Mouse (Mus musculus) neural tube, embryonic 14.5 days (tissue): Measurements from ENCODE around the gene Tom1l2. TPM values are rescaled to one million over a fixed set of nuclear protein-coding genes. Genes with fewer than 3 reads are reported as not detected.

Source experiments
- ATAC-seq: fragments of 200-750 bp; cut with Nextera tagmentation; 2 replicates; pipeline ENCODE4 v1.8.0; 2017; ENCODE audit warnings: low read depth, mild to moderate bottlenecking, moderate TSS enrichment, moderate library complexity
- H3K27ac ChIP-seq: fragments of 300-500 bp; sonication (generic); 2 replicates; pipeline ENCODE4 v1.5.1; 2014; ENCODE audit warnings: low read depth, mild to moderate bottlenecking, control low read depth, low read length, moderate library complexity, mixed read lengths
- H3K27me3 ChIP-seq: fragments of 300-500 bp; sonication (generic); 2 replicates; pipeline ENCODE4 v1.6.1; 2014; ENCODE audit warnings: low read length; ENCODE audit not compliant: control insufficient read depth, insufficient read depth
- H3K36me3 ChIP-seq: fragments of 300-500 bp; sonication (generic); 2 replicates; pipeline ENCODE4 v1.6.1; 2014; ENCODE audit warnings: low read length, mixed read lengths; ENCODE audit not compliant: control insufficient read depth, insufficient read depth
- H3K4me1 ChIP-seq: fragments of 300-500 bp; sonication (generic); 2 replicates; pipeline ENCODE4 v1.6.1; 2014; ENCODE audit warnings: low read length; ENCODE audit not compliant: control insufficient read depth, insufficient read depth
- H3K4me2 ChIP-seq: fragments of 300-500 bp; sonication (generic); 2 replicates; pipeline ENCODE4 v1.6.1; 2014; ENCODE audit warnings: mild to moderate bottlenecking, low read depth, low read length, control low read depth
- H3K4me3 ChIP-seq: fragments of 300-500 bp; sonication (generic); 2 replicates; pipeline ENCODE4 v1.5.1; 2014; ENCODE audit warnings: low read depth, low read length, control low read depth, mixed read lengths
- H3K9ac ChIP-seq: fragments of 300-500 bp; sonication (generic); replicated peaks from 2 replicates; pipeline ENCODE4 v1.6.1; 2014; ENCODE audit warnings: low read depth, mild to moderate bottlenecking, control low read depth, low read length, mixed read lengths
- H3K9me3 ChIP-seq: fragments of 300-500 bp; sonication (generic); 2 replicates; pipeline ENCODE4 v1.6.1; 2016; ENCODE audit warnings: low read length; ENCODE audit not compliant: control insufficient read depth
- WGBS: fragments of 180-500 bp; shearing (Covaris S2); extraction: QIAGEN DNeasy Blood & Tissue Kit; methylation state at CpG from one replicate; pipeline ENCODE4 v1.1.7; 2014; 5-methylcytosine and 5-hydroxymethylcytosine counted together
- polyA plus RNA-seq: library from polyadenylated mRNA; unstranded; fragments of >200 nt; fragmentation: Nextera tagmentation; extraction: Ambion mirVana; gene quantifications from 2 replicates; pipeline ENCODE4 v1.2.1, GENCODE M21; 2014

Gene Tom1l2
- polyA plus RNA-seq, 1 experiment from 2014 or later = 47.8 TPM

DNA sequence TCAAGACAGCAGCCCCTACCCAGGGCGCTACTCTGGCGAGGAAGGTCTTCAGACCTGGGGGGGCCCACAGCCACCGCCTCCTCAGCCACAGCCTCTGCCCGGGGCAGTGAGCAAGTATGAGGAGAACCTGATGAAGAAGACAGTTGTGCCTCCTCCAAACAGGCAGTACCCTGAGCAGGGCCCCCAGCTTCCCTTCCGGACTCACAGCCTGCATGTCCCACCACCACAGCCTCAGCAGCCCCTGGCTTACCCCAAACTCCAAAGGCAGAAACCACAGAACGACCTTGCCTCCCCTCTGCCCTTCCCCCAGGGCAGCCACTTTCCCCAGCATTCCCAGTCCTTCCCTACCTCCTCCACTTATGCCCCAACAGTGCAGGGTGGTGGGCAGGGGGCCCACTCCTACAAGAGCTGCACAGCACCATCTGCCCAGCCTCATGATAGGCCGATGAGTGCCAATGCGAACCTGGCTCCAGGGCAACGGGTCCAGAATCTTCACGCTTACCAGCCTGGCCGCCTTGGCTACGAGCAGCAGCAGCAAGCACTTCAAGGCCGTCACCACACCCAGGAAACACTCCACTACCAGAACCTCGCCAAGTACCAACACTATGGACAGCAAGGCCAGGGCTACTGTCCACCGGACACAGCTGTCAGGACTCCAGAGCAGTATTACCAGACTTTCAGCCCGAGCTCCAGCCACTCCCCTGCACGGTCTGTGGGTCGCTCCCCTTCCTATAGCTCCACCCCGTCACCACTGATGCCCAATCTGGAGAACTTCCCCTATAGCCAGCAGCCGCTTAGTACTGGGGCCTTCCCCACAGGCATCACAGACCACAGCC is 167.1 kb downstream of the Tom1l2 start:
- peaks cover 51% of the 10 kb centered on the region for H3K36me3 ChIP-seq
- peak; percentile 10; the same call in 1 of the 2 replicates for ATAC-seq
- H3K27ac ChIP-seq = peak overlapping the region; percentile 90
- H3K4me1 ChIP-seq = peaks cover 47% of the 10 kb centered on the region
- no peak overlapping the region for H3K4me3 ChIP-seq
- 0 out of 2 replicates have a peak overlapping the region, but pooled peaks have one; percentile 25 for H3K9ac ChIP-seq
- H3K4me2 ChIP-seq = no peak overlapping the region
- WGBS = 78% methylated on average over 20 of the region's 20 CpGs
- H3K9me3 ChIP-seq = no peaks in the 10 kb centered on the region
- no peaks in the 10 kb centered on the region for H3K27me3 ChIP-seq

DNA sequence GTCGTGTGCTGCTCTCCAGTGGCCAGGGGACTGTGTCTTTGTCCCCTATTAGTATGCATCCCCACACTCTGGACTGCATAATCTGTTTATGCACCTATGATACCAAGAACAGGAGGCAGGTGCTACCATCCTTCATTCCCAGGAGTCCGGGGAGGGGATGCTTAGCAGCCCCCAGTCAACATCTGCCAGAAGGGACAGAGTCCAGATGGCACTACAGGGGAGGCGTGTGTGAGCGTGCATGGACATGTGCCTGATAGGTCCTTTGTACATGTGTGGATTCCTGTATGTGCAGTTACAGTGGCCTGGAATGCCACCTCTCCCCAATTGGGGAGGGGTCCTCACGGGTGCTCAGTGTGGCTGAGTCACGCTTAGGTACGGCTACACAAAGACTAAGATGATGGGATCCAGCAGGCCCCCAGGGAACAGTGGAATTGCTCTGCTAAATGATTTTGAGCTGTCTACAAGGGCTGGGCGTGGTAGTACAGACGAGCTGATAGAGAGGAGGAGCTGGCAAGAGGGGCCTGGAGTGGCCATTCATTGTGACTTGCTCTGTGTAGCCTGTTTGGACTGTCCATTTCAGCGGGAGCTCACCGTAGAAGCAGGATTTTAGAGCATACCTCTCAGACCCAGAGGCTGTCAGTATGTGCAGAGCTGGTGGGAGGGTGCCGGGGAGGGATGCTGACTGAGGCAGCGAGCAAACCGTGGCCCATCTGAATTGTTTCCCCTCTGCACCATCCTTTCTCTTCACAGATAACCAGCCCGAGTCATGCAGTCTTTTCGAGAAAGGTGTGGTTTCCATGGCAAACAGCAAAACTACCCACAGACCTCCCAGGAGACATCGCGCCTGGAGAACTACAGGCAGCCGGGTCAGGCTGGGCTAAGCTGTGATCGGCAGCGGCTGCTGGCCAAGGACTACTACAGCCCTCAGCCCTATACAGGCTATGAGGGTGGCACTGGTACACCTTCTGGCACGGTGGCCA is 168.1 kb downstream of the Tom1l2 start:
- Histone ChIP-seq H3K9me3 (no peaks in the 10 kb centered on the region), H3K4me3 (no peak overlapping the region), H3K4me2 (no peak overlapping the region), H3K27ac (peak overlapping the region; percentile 90), H3K9ac (peak overlapping the region; percentile 25; the same call in 1 of the 2 replicates), H3K36me3 (peaks cover 42% of the 10 kb centered on the region), H3K27me3 (no peaks in the 10 kb centered on the region), H3K4me1 (peaks cover 47% of the 10 kb centered on the region)
- peak; percentile 15; the same call in 1 of the 2 replicates for ATAC-seq
- 23% methylated on average over 22 of the region's 22 CpGs for WGBS

DNA sequence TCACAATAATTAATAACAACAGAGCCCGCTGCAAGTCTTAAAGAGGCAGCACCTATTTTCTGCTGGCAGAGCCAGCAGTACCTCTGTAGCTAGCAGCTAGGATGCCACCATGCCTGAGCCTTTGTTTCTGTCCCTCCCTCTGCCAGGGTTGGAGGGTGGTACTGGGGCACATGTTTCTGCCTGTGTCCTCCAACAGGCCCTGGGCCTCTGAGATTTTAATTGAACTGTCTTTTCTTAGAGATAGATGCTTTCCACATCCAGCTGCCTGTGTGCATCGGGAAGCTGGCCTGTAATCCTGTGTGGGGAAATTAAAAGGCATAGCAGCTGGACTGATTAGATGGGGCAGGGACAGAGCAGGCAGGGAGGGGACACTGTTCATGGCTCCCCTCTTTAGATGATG is 170.0 kb downstream of the Tom1l2 start:
- H3K27me3 ChIP-seq = no peaks in the 10 kb centered on the region
- peaks cover 23% of the 10 kb centered on the region for H3K36me3 ChIP-seq
- no peak overlapping the region for H3K9ac ChIP-seq
- peak; percentile 33 for ATAC-seq
- no peaks in the 10 kb centered on the region for H3K9me3 ChIP-seq
- H3K4me2 ChIP-seq = peak overlapping the region; percentile 6; the same call in 1 of the 2 replicates
- H3K4me1 ChIP-seq = peaks cover 61% of the 10 kb centered on the region
- H3K27ac ChIP-seq = peak overlapping the region; percentile 90
- H3K4me3 ChIP-seq = no peak overlapping the region
- WGBS = 28% methylated on average over 2 of the region's 2 CpGs

DNA sequence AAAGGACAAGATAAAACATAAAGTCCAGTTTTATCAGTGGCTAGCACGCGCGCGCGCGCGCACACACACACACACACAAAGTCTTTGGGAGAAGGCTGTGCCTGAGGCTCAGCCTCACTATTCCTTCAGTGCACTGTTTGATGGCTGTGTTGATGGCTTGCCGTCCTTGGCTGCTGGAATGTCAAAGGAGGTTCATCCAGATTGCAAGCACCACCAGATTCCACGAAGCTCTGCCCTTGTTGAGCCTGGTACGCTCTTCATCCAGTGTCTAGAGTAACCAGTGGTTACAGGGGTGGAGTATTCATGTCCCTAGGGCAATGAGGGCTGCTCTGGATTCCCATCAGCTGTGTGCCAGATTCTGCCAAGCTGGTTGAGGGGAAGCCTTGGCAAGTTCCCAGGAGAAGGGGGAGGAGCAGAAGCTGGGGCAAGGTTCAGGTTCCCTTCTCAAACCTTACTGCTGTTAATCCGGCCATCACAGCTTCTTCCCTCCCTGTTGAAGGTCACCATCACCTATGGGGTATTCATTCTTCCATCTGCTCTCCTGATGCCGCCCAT is 170.5 kb downstream of the Tom1l2 start:
- no peak overlapping the region for H3K4me3 ChIP-seq
- 69% methylated on average over 12 of the region's 12 CpGs for WGBS
- no peaks in the 10 kb centered on the region for H3K27me3 ChIP-seq
- no peaks in the 10 kb centered on the region for H3K9me3 ChIP-seq
- peak overlapping the region; percentile 6; the same call in 1 of the 2 replicates for H3K4me2 ChIP-seq
- H3K9ac ChIP-seq = no peak overlapping the region
- peaks cover 17% of the 10 kb centered on the region for H3K36me3 ChIP-seq
- no peak for ATAC-seq
- peak overlapping the region; percentile 90 for H3K27ac ChIP-seq
- H3K4me1 ChIP-seq = peaks cover 67% of the 10 kb centered on the region

DNA sequence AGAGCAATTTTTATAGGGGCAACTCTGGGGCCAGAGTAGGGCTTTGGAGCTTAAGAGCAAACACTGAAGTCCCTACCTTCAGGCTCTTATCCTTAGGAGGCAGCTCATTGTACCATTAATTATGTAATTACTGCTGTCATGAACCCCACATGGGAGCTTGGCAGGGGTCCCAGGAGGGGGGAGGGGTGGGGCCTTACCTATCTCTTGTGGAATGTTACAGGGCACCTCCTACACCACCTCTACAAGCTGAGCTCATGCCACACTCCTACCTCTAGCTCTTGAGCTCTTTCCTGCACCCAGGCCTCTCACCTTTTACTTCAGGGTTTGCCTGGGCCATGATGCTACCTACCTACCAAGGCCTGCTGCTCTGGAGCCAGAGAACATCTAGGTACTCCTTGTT is 174.2 kb downstream of the Tom1l2 start:
- Histone ChIP-seq H3K9ac (no peak overlapping the region), H3K27ac (peak overlapping the region; percentile 22; the same call in 1 of the 2 replicates), H3K27me3 (no peaks in the 10 kb centered on the region), H3K4me2 (no peak overlapping the region), H3K4me1 (peaks cover 62% of the 10 kb centered on the region), H3K4me3 (no peak overlapping the region), H3K9me3 (no peaks in the 10 kb centered on the region), H3K36me3 (no peaks in the 10 kb centered on the region)
- no peak for ATAC-seq

DNA sequence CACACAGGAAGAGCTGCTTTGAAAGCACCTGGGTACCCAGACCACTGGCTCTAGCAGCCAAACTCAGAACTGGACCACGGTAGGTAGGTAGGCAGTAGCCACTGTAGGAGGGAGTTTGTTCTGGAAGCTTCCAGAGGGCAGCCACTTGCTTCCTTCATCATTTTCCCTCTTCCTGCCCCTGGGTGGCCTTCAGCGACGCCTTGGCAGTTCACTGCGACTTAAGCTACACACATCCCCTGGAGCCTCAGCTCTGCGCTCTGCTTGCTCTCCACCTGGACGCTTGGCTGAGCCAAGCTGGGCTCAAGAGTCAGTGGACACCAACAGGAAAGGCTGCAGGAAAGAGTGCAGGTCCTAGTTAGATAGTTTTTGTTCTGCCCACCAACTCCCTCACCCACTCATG is 174.7 kb downstream of the Tom1l2 start:
- H3K4me1 ChIP-seq = peaks cover 57% of the 10 kb centered on the region
- peak overlapping the region; percentile 99 for H3K27ac ChIP-seq
- peak overlapping the region; percentile 98 for H3K4me2 ChIP-seq
- H3K36me3 ChIP-seq = no peaks in the 10 kb centered on the region
- no peak for ATAC-seq
- H3K4me3 ChIP-seq = peak overlapping the region; percentile 71; the same call in 1 of the 2 replicates
- 41% methylated on average over 6 of the region's 6 CpGs for WGBS
- H3K9ac ChIP-seq = peak overlapping the region; percentile 95
- no peaks in the 10 kb centered on the region for H3K27me3 ChIP-seq
- H3K9me3 ChIP-seq = no peaks in the 10 kb centered on the region

DNA sequence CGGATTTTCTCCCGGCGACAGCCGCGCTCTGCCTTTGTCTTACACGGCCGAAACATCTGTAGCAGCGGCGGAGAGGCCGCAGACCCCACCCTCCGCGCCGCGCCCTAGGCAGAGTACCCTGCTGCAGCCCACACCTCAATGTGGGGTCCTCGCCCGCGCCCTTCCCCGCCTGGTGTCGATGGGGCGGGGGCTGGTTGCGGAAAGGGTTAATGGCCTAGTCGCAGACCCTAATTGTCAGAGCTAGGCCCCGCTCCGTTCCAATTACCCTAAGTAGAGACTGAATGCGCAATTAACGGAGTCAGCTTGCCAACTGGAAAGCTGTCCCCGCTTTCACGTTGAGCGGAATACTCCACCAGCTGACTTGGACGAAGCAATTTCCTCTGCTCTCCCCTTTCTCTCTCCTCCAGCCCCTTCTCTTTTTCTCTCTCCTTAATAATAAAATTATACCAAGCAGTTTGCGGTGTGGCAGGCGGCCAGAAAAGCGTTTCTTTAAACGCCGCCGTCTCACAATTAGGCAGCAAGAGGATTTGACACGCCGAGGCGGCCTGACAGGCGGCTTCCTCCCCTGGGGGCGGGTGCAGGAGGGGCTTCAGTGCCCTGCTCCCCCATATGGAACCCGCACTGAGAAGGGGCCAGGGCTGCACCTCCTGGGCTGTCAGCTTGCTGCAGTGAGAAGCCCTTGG is 175.6 kb downstream of the Tom1l2 start:
- Histone ChIP-seq H3K4me3 (peak overlapping the region; percentile 71), H3K9ac (peak overlapping the region; percentile 95), H3K4me2 (peak overlapping the region; percentile 98), H3K4me1 (peaks cover 48% of the 10 kb centered on the region), H3K27me3 (no peaks in the 10 kb centered on the region), H3K36me3 (no peaks in the 10 kb centered on the region), H3K9me3 (no peaks in the 10 kb centered on the region), H3K27ac (peak overlapping the region; percentile 99)
- WGBS = under 1% methylated on average over 42 of the region's 42 CpGs
- peak; percentile 57 for ATAC-seq
